Mouse (Mus musculus) CD4-positive naive resting alpha-beta T cell, adult 57 days (primary cell): ENCODE data around the gene Sel1l2. TPM values are rescaled to one million over a fixed set of nuclear protein-coding genes. Genes with fewer than 3 reads are reported as not detected.

Experiments
- total RNA-seq: library from RNA; stranded (reverse); gene quantifications from one replicate; pipeline ENCODE4 v1.2.4, GENCODE M21; 2023

Gene Sel1l2
- total RNA-seq, result not detected

GRCm38 (mm10) chr2:140389525-140389924, at the start of gene Sel1l2:
Gene Sel1l2 (minus strand): TSS chr2:140389706.

GRCm38 (mm10) chr2:140395179-140395578, 5.7 kb upstream of the Sel1l2 start, which contains the start of gene Macrod2:
Gene Macrod2 (plus strand): TSS chr2:140395309.

Other genes with a start within 250 kb of the Sel1l2 start
- gene Gm17374, start 237.7 kb downstream of the Sel1l2 start, total RNA-seq, result not detected
- 27.4 TPM for gene Esf1, start 219.1 kb downstream of the Sel1l2 start, total RNA-seq
- 20.2 TPM for gene Ndufaf5, start 219.1 kb downstream of the Sel1l2 start, total RNA-seq
- gene Macrod2, start 5.6 kb upstream of the Sel1l2 start, total RNA-seq, result 0.80 TPM